Mouse (Mus musculus) liver, embryonic 13.5 days (tissue): ENCODE measurements at regions not wholly inside any gene's neighbourhood (a gene's known extent, or its start where the extent isn't known, plus 50 kb on each side); places are given as distances from the start of the nearest gene placed in this dataset.

Experiments used
- ATAC-seq: fragments of 200-750 bp; cut with Nextera tagmentation; 2 replicates; pipeline ENCODE4 v1.8.0; 2017; ENCODE audit warnings: low read depth, mild to moderate bottlenecking, moderate number of reproducible peaks, moderate library complexity
- DNase-seq: peaks from one replicate; pipeline ENCODE4 v3.0.0; 2022
- H3K27ac ChIP-seq: fragments of 300-500 bp; sonication (generic); 2 replicates; pipeline ENCODE4 v1.5.1; 2015; ENCODE audit warnings: moderate library complexity, mild to moderate bottlenecking, inconsistent platforms
- H3K27me3 ChIP-seq: fragments of 300-500 bp; sonication (generic); 2 replicates; pipeline ENCODE4 v1.6.1; 2015; ENCODE audit warnings: mild to moderate bottlenecking, inconsistent platforms
- H3K36me3 ChIP-seq: fragments of 300-500 bp; sonication (generic); 2 replicates; pipeline ENCODE4 v1.6.1; 2015; ENCODE audit warnings: mild to moderate bottlenecking, inconsistent platforms
- H3K4me1 ChIP-seq: fragments of 300-500 bp; sonication (generic); replicated peaks from 2 replicates; pipeline ENCODE4 v1.6.1; 2015; ENCODE audit warnings: inconsistent platforms
- H3K4me2 ChIP-seq: fragments of 300-500 bp; sonication (generic); 2 replicates; pipeline ENCODE4 v1.6.1; 2015; ENCODE audit warnings: inconsistent platforms, mild to moderate bottlenecking, moderate library complexity
- H3K4me3 ChIP-seq: fragments of 300-500 bp; sonication (generic); replicated peaks from 2 replicates; pipeline ENCODE4 v1.5.1; 2015; ENCODE audit warnings: mild to moderate bottlenecking, inconsistent platforms
- H3K9ac ChIP-seq: fragments of 300-500 bp; sonication (generic); 2 replicates; pipeline ENCODE4 v1.6.1; 2015; ENCODE audit warnings: mild to moderate bottlenecking, inconsistent platforms
- H3K9me3 ChIP-seq: fragments of 300-500 bp; sonication (generic); replicated peaks from 2 replicates; pipeline ENCODE4 v1.6.1; 2016; ENCODE audit warnings: inconsistent platforms
- WGBS: fragments of 180-500 bp; shearing (Covaris S2); methylation state at CpG from one replicate; pipeline ENCODE4 v1.1.7; 2015; ENCODE audit not compliant: insufficient replicate concordance; 5-methylcytosine and 5-hydroxymethylcytosine counted together

DNA sequence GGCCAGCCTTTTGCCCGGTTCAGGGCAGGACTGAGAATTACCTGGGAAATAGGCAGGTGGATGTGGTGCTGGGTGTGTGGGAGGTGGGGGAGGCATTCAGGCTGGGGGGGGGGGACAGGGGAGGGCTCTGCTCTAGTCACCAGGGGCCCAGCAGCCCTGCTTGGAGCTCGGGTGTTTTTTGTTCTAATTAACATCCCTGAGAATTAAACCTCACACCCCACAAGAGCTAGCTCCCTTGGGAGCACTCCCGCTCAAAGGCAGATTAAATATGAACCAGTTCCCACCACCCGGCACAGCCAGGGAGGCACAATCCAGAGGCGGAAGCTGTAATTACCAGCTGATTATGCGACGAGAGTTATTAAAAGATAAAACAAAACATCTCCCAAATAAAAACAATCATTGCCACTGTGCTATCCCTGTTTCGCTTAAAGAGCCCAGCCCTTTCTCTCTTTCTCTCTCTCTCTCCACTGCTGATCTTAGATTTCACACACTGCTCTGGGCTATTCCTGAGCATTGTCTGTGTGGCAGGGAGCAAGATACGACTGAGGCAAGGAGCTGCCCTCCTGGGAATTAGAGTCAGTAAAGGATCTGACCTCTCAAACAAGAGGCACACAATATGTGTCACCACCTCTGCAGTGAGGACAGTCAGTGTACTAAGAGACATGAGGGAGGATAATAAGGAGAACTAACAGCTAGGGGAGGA is 397.0 kb downstream of the Matn1 start:
- Histone ChIP-seq H3K27ac (no peak overlapping the region), H3K4me2 (no peak overlapping the region), H3K9me3 (no peaks in the 10 kb centered on the region), H3K4me3 (no peak overlapping the region), H3K27me3 (no peaks in the 10 kb centered on the region; the same call in 1 of the 2 replicates), H3K4me1 (no peaks in the 10 kb centered on the region), H3K36me3 (no peaks in the 10 kb centered on the region), H3K9ac (no peak overlapping the region)
- no peak for ATAC-seq
- DNase-seq: no peak
- WGBS: 39% methylated on average over 9 of the region's 9 CpGs

DNA sequence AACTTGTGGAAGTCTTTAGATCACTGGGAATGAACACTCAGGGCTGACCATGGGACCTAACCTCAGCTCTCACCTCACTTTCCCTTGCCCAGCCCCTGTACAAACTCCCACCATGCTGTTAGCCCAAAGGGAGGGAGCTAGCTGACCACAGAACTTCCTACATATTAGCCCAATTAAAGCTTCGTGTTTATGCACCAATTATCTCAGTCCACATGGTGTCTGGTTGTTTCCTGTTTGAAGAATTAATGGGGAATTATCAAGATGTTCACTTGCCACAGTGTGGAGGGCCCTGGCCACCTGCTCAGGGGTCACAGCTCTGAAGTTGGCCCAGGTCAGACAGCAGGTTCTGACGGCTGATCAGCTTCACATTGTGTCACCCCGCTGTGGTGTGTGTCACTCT is 402.5 kb downstream of the Matn1 start:
- Histone ChIP-seq H3K9me3 (no peaks in the 10 kb centered on the region), H3K27me3 (no peaks in the 10 kb centered on the region; the same call in 1 of the 2 replicates), H3K9ac (no peak overlapping the region), H3K36me3 (no peaks in the 10 kb centered on the region), H3K4me2 (no peak overlapping the region), H3K27ac (no peak overlapping the region), H3K4me1 (no peaks in the 10 kb centered on the region), H3K4me3 (no peak overlapping the region)
- WGBS: 38% methylated on average over 3 of the region's 3 CpGs
- no peak for ATAC-seq
- no peak for DNase-seq

DNA sequence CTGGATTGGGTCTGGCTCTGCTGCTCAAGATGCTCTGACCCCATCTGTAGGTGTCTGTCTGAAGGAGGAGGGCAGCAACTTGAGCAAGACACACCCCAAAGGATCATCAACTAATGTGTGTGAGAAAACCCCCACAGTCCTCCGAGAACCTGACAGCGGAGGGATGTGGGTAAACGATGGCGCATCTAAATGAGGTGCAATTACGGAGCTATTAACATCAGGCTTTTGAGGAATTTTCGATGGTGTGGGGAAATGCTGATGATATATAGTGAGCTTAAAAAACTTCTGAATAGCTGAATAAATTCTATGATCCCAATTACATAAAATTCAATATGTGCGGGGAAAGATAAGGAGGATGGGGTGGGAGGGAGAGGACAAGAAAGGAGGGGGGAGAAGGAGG is 406.1 kb downstream of the Matn1 start:
- Histone ChIP-seq H3K27me3 (no peaks in the 10 kb centered on the region), H3K4me3 (no peak overlapping the region), H3K27ac (no peak overlapping the region), H3K4me1 (no peaks in the 10 kb centered on the region), H3K9ac (no peak overlapping the region), H3K4me2 (no peak overlapping the region), H3K36me3 (no peaks in the 10 kb centered on the region), H3K9me3 (no peaks in the 10 kb centered on the region)
- ATAC-seq (no peak), DNase-seq (no peak)
- 42% methylated on average over 7 of the region's 7 CpGs for WGBS

DNA sequence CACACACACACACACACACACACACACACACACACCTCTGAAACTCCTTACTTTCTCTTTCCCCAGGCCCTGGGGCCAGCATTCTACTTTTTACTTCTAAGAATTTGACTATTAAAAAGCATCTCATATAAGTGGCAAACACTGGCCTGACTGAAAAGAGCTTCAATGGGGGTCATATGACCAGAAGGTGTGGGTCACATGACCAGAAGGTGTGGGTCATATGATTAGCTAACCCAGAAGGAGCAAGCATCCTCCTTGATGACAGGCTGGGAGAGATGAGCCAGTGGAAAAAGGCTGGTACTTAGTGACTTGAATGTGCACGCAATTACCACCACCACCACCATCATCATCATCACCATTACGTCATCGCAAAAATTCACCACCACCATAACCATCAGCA is 410.7 kb downstream of the Matn1 start:
- Histone ChIP-seq H3K27ac (no peak overlapping the region), H3K4me2 (no peak overlapping the region), H3K4me1 (no peaks in the 10 kb centered on the region), H3K9me3 (no peaks in the 10 kb centered on the region), H3K4me3 (no peak overlapping the region), H3K9ac (no peak overlapping the region), H3K27me3 (no peaks in the 10 kb centered on the region), H3K36me3 (no peaks in the 10 kb centered on the region)
- 76% methylated on average over 3 of the region's 3 CpGs for WGBS
- no peak for DNase-seq
- ATAC-seq: no peak

DNA sequence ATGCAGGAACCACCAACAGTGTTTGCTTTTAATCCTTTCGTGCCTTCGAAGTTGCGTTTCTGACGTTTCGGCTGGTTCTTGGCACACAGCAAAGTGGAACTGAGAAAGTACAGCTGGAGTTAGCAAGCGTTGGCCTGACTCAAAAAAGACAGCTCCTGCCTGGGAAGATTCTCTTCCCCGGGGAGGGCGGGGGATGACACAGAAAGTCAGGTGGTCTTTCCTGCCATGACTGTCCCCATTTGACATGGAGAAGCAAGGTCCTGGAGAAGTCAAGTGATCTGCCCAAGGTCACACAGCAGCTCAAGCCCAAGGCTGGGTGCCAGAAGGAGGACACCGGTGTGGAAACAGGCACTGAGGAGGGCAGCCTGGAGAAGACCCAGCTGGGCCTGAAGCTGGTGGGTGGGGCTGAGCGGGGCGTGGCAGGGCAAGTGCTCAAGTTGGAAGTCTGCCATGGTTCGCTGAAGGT is 411.4 kb downstream of the Matn1 start:
- no peaks in the 10 kb centered on the region for H3K4me1 ChIP-seq
- no peak for DNase-seq
- no peaks in the 10 kb centered on the region for H3K27me3 ChIP-seq
- 78% methylated on average over 12 of the region's 12 CpGs for WGBS
- H3K36me3 ChIP-seq: no peaks in the 10 kb centered on the region
- H3K4me2 ChIP-seq: no peak overlapping the region
- no peak overlapping the region for H3K27ac ChIP-seq
- no peaks in the 10 kb centered on the region for H3K9me3 ChIP-seq
- ATAC-seq: no peak
- no peak overlapping the region for H3K4me3 ChIP-seq
- no peak overlapping the region for H3K9ac ChIP-seq

DNA sequence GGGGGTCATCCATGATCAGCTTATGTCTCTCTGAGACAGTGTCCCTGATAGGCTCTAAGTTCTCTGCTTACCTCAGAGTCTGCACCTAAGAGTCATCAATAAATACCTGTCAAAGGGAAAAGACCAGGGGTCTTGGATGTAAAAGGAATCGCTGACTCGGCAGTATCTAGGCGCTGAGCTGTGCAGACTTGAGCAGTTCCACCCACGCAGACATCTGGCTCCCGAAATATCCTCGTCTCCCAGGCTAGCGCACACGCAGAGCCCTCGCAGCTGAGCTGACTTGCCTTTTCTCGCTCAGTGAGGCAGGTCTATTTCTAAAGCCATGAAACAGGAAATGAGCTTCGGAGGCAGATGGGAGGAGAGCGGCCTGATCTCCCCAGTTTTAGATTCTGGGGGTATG is 412.1 kb downstream of the Matn1 start:
- 73% methylated on average over 12 of the region's 12 CpGs for WGBS
- H3K36me3 ChIP-seq: no peaks in the 10 kb centered on the region
- no peak overlapping the region for H3K4me3 ChIP-seq
- ATAC-seq: no peak
- no peaks in the 10 kb centered on the region for H3K9me3 ChIP-seq
- DNase-seq: no peak
- H3K9ac ChIP-seq: no peak overlapping the region
- no peak overlapping the region for H3K27ac ChIP-seq
- H3K4me2 ChIP-seq: no peak overlapping the region
- H3K4me1 ChIP-seq: no peaks in the 10 kb centered on the region
- H3K27me3 ChIP-seq: no peaks in the 10 kb centered on the region

DNA sequence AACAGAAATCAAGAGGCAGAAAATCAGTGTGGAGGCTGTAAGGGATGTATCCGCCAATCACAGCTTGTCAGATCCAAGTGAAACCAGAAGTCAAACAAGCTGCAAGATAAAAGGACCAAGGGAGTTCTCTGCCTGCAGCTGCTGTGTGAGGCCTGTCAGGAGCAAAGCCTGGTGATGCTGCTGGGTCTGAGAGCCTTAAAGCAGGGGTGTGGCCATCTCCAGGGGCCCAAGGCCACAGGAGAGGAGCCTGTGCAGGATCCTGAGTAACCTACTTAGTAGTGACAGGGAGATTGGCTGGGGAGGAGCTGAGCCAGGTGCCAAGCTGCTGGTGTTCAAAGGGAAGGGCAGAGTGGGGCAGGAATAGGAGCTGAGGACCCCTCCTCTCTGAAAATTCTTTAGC is 418.8 kb downstream of the Matn1 start:
- no peak overlapping the region for H3K9ac ChIP-seq
- 48% methylated on average over 1 of the region's 1 CpGs for WGBS
- H3K4me3 ChIP-seq: no peak overlapping the region
- H3K9me3 ChIP-seq: no peaks in the 10 kb centered on the region
- H3K27me3 ChIP-seq: no peaks in the 10 kb centered on the region
- no peak overlapping the region for H3K4me2 ChIP-seq
- H3K36me3 ChIP-seq: no peaks in the 10 kb centered on the region
- no peak for ATAC-seq
- no peaks in the 10 kb centered on the region for H3K4me1 ChIP-seq
- DNase-seq: no peak
- no peak overlapping the region for H3K27ac ChIP-seq

DNA sequence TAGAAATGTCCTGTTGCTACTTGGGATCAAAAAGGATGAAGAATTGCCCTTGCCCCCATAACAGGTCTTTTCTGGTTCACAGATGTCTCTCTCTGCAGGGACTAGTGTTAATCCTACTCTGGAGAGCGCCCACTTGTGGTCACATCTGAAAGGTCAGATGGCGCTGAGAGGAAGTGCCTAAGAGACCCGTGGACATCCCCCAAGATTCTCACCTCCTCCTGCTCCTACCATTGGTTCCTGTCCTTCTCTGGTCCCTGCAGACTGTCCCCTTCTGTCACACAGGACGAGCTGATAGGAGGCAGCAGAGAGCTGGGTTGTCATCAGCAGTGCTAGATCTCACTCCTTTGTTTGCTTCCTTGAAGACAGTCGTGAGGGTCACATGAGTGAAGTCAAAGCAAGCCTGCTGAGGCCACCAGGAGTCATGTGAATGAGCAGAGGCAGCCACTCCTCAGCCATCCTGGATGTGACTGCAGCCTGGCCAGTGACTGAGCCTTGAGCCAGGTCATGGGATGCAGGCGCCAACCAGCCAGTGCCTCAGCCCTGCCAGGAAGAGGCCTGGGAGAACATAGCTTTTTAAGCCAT is 420.6 kb downstream of the Matn1 start:
- Histone ChIP-seq H3K4me2 (no peak overlapping the region), H3K27me3 (no peaks in the 10 kb centered on the region), H3K4me3 (no peak overlapping the region), H3K36me3 (no peaks in the 10 kb centered on the region), H3K9ac (no peak overlapping the region), H3K9me3 (no peaks in the 10 kb centered on the region), H3K4me1 (no peaks in the 10 kb centered on the region), H3K27ac (no peak overlapping the region)
- no peak for DNase-seq
- 21% methylated on average over 6 of the region's 6 CpGs for WGBS
- no peak for ATAC-seq

DNA sequence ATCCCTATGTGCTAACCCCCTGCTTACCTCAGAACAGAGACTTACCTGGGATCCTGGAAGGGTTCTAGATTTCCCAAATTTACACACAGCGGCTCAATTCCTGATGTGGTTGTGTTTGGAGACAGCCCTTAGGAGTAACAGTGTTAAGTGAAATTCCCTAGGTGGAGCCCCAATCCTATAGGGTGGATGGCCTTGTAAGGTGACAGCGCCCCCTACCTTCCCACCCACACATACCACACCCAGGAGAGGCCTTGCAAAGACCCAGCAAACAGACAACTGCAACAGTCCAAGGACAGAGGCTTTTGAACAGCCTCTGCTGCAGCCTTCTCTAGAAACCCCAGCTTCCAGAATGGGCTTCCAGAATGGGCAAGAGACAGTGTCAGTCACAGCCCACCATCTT is 421.8 kb downstream of the Matn1 start:
- no peak overlapping the region for H3K9ac ChIP-seq
- no peaks in the 10 kb centered on the region for H3K36me3 ChIP-seq
- no peaks in the 10 kb centered on the region for H3K4me1 ChIP-seq
- no peak overlapping the region for H3K27ac ChIP-seq
- DNase-seq (no peak), ATAC-seq (no peak)
- WGBS: 40% methylated on average over 2 of the region's 2 CpGs
- no peak overlapping the region for H3K4me3 ChIP-seq
- no peaks in the 10 kb centered on the region for H3K9me3 ChIP-seq
- no peak overlapping the region for H3K4me2 ChIP-seq
- H3K27me3 ChIP-seq: no peaks in the 10 kb centered on the region

DNA sequence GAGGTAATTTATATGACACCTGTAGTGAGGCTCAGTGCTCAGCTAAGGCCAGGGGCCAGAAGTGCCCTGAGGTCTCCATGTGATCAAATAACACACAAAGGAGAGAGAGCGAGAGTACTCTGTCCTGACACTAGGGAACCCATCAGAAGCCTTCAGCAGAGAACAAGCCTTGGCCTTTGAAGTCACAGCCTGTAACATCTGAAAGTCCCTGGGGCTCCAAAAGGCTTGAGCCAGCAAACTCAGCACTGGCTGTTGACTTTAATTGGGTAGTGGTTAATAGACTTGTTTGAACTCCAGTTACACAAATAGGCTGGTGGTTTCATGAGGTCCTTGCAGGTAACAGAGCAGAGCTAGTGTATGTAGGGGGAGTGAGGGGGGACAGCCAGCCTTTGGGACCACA is 422.5 kb downstream of the Matn1 start:
- Histone ChIP-seq H3K9me3 (no peaks in the 10 kb centered on the region), H3K4me1 (no peaks in the 10 kb centered on the region), H3K4me2 (no peak overlapping the region), H3K4me3 (no peak overlapping the region), H3K36me3 (no peaks in the 10 kb centered on the region), H3K9ac (no peak overlapping the region), H3K27me3 (no peaks in the 10 kb centered on the region), H3K27ac (no peak overlapping the region)
- no peak for DNase-seq
- 79% methylated on average over 1 of the region's 1 CpGs for WGBS
- ATAC-seq: no peak

DNA sequence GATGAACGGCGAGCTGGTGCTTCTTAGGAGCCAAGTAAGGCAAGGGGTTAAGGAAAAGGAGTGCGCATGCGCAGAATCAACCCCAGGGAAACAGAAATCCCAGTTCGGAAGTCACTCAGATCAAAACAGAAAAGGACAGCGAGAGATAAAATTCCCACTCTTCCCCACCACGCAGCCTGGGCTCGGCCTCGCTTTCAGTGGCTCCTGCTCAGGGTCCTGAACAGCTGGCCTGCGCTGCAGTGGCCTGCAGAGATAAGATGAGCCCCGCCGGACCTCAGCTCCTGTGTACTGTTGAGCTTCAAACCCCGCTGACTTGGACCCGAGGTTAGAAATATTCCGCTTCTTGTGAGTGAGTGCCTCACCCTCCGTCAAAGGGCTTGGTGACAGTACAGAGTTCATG is 428.3 kb downstream of the Matn1 start:
- no peak overlapping the region for H3K27ac ChIP-seq
- no peaks in the 10 kb centered on the region for H3K27me3 ChIP-seq
- H3K36me3 ChIP-seq: no peaks in the 10 kb centered on the region
- H3K9ac ChIP-seq: no peak overlapping the region
- 0 out of 2 replicates have a peak, but pooled peaks cover 7% of the 10 kb centered on the region for H3K9me3 ChIP-seq
- H3K4me3 ChIP-seq: no peak overlapping the region
- H3K4me2 ChIP-seq: no peak overlapping the region
- ATAC-seq (no peak), DNase-seq (no peak)
- 37% methylated on average over 16 of the region's 16 CpGs for WGBS
- H3K4me1 ChIP-seq: no peaks in the 10 kb centered on the region

DNA sequence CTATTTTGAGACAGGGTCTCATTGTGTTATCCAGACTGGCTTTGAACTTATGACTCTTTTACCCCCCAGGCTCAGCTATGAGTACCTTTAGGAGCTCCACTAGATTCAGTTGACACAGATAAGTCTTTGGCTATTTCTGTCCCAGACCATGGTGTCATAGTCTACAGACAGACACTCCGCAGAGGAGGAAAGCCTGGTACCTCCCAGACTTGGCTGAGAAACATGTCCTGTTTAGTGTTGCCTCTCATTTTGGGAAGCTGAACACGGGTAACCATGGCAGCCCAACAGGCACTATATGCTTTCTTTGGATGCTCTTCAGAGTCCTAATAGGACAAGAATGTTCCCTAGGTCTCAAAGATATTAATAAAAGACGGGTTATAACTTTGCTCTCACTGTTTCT is 429.0 kb downstream of the Matn1 start:
- H3K27ac ChIP-seq: no peak overlapping the region
- no peak overlapping the region for H3K4me2 ChIP-seq
- WGBS: 56% methylated on average over 3 of the region's 3 CpGs
- no peaks in the 10 kb centered on the region for H3K4me1 ChIP-seq
- no peak overlapping the region for H3K9ac ChIP-seq
- DNase-seq (no peak), ATAC-seq (no peak)
- H3K36me3 ChIP-seq: no peaks in the 10 kb centered on the region
- H3K9me3 ChIP-seq: 0 out of 2 replicates have a peak, but pooled peaks cover 7% of the 10 kb centered on the region
- no peaks in the 10 kb centered on the region for H3K27me3 ChIP-seq
- H3K4me3 ChIP-seq: no peak overlapping the region
